Mouse (Mus musculus) stomach, embryonic 14.5 days (tissue): ENCODE data around the gene Samd4. TPM values are rescaled to one million over a fixed set of nuclear protein-coding genes. Genes with fewer than 3 reads are reported as not detected.
"Not testable (repeated sequence)": the region's sequence is repeated elsewhere in the genome, so short reads cannot be mapped to it uniquely, and the experiment has no call there.

Source experiments
- ATAC-seq: fragments of 200-750 bp; cut with Nextera tagmentation; 2 replicates; pipeline ENCODE4 v1.8.0; 2017; ENCODE audit warnings: low read depth, moderate TSS enrichment; ENCODE audit not compliant: insufficient number of reproducible peaks, insufficient read depth, low FRiP score
- H3K27ac ChIP-seq: fragments of 300-500 bp; sonication (generic); 2 replicates; pipeline ENCODE4 v1.5.1; 2014; ENCODE audit warnings: mild to moderate bottlenecking, low read length, moderate library complexity, mixed read lengths
- H3K27me3 ChIP-seq: fragments of 300-500 bp; sonication (generic); 2 replicates; pipeline ENCODE4 v1.6.1; 2014; ENCODE audit warnings: low read length, control low read depth, mixed read lengths; ENCODE audit not compliant: control insufficient read depth, insufficient read depth
- H3K36me3 ChIP-seq: fragments of 300-500 bp; sonication (generic); 2 replicates; pipeline ENCODE4 v1.6.1; 2014; ENCODE audit warnings: mild to moderate bottlenecking, control low read depth, low read length, moderate library complexity, mixed read lengths; ENCODE audit not compliant: control insufficient read depth, insufficient read depth
- H3K4me1 ChIP-seq: fragments of 300-500 bp; sonication (generic); 2 replicates; pipeline ENCODE4 v1.6.1; 2014; ENCODE audit warnings: low read length, control low read depth, mixed read lengths; ENCODE audit not compliant: control insufficient read depth, insufficient read depth
- H3K4me2 ChIP-seq: fragments of 300-500 bp; sonication (generic); replicated peaks from 2 replicates; pipeline ENCODE4 v1.6.1; 2014; ENCODE audit warnings: low read depth, low read length, control low read depth
- H3K4me3 ChIP-seq: fragments of 300-500 bp; sonication (generic); 2 replicates; pipeline ENCODE4 v1.5.1; 2014; ENCODE audit warnings: low read depth, low read length, control low read depth
- H3K9ac ChIP-seq: fragments of 300-500 bp; sonication (generic); replicated peaks from 2 replicates; pipeline ENCODE4 v1.6.1; 2014; ENCODE audit warnings: low read depth, mild to moderate bottlenecking, control low read depth, low read length, moderate library complexity, mixed read lengths
- H3K9me3 ChIP-seq: fragments of 300-500 bp; sonication (generic); 2 replicates; pipeline ENCODE4 v1.6.1; 2016; ENCODE audit warnings: low read depth, low read length, control low read depth; ENCODE audit not compliant: control insufficient read depth
- WGBS: fragments of 180-500 bp; shearing (Covaris S2); extraction: QIAGEN DNeasy Blood & Tissue Kit; methylation state at CpG from one replicate; pipeline ENCODE4 v1.1.7; 2014; 5-methylcytosine and 5-hydroxymethylcytosine counted together
- polyA plus RNA-seq: library from polyadenylated mRNA; unstranded; fragments of >200 nt; fragmentation: Nextera tagmentation; extraction: Ambion mirVana; gene quantifications from 2 replicates; pipeline ENCODE4 v1.2.1, GENCODE M21; 2014

The Samd4 gene
- polyA plus RNA-seq, 1 experiment from 2014 or later, result 7.3 TPM

DNA sequence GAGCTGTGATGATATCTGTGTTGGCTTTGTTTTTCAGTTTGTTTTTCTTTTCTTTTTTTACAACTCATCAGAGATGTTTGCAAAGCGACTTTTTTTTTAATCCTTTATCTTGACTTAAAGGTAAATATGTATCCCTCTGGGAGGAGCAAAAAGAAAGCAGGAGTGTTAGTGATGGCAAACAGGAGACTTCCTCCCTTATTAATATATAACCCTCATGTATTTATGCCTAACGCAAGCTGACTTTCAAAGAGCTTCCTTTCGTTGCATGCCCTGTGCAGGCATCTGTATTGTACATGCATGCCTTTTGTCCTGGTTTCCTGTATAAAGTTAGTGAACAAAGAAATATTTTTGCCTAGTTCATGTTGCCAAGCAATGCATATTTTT is 222.5 kb downstream of the Samd4 start:
- Histone ChIP-seq H3K27ac (no peak overlapping the region), H3K4me3 (no peak overlapping the region), H3K27me3 (no peaks in the 10 kb centered on the region), H3K4me2 (no peak overlapping the region), H3K4me1 (peaks cover 7% of the 10 kb centered on the region; the same call in 1 of the 2 replicates), H3K9me3 (no peaks in the 10 kb centered on the region), H3K36me3 (no peaks in the 10 kb centered on the region), H3K9ac (no peak overlapping the region)
- WGBS, result 56% methylated on average over 3 of the region's 3 CpGs
- ATAC-seq, result 0 out of 2 replicates have a peak, but pooled peaks have one; percentile 28

DNA sequence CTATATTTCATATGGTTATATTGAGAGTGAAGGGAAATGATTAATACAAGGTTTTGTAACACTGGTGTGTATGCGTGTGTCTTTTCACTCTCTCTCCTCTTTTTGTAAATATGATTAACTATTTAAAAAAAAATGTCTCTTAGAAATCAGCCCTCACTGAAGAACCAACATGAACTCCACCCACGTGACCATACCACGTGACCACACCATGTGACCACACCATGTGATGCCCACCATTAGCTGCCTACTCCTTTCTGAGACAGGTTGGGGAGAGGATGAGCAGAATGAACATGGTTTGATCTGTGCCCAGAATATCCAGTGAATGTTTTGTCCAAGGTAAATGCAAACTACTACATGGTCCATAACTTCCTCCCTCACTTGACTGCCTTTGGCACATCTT is 223.1 kb downstream of the Samd4 start:
- H3K9ac ChIP-seq, result no peak overlapping the region
- no peak overlapping the region for H3K4me2 ChIP-seq
- peaks cover 7% of the 10 kb centered on the region; the same call in 1 of the 2 replicates for H3K4me1 ChIP-seq
- WGBS, result 91% methylated on average over 3 of the region's 3 CpGs
- H3K27me3 ChIP-seq, result no peaks in the 10 kb centered on the region
- H3K9me3 ChIP-seq, result no peaks in the 10 kb centered on the region
- ATAC-seq, result no peak
- H3K36me3 ChIP-seq, result no peaks in the 10 kb centered on the region
- H3K4me3 ChIP-seq, result no peak overlapping the region
- H3K27ac ChIP-seq, result no peak overlapping the region

DNA sequence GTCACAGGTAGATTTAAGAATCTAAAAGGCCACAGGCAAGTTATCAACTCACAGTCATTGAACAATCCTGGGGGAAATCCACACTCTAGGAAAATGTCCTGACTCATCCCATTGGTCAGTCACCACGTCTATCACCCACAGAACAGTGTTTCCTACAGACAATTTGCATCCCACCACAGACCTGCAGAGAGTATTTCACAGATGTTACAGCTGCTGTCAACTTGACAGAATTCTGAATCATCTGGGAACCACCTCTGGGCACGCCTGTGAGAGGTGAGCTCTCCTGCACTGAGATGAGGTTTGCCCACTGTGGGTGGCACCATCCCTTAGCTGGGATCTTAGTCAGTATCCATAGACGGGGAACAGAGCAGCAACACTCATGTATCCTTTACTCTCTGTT is 224.8 kb downstream of the Samd4 start:
- WGBS, result 80% methylated on average over 3 of the region's 3 CpGs

DNA sequence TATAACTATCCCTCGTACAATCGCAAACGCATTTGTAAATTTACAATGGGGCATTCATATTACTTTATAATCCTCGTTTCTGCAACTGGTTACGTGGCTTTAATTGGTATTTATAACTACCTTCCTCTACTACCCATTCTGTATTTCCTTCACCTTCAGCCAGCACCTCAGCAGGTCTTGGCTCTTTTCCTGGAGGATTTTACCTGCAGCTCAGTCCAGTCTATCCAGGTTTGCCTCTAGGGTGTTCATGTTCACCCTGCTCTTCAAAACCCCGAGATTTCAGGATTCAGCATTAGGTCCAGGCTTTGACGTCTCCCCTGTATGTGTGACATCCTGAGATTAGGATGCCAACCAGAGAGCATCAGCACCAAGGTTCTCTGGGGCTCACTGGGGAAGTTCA is 227.7 kb downstream of the Samd4 start:
- ATAC-seq, H3K27ac ChIP-seq, H3K9me3 ChIP-seq, H3K4me3 ChIP-seq, H3K36me3 ChIP-seq, H3K4me2 ChIP-seq, H3K4me1 ChIP-seq, H3K27me3 ChIP-seq, H3K9ac ChIP-seq: not testable (repeated sequence)
- 89% methylated on average over 6 of the region's 7 CpGs for WGBS

More for the DNA sequence above, 224.8 kb downstream of the Samd4 start:
- H3K27ac ChIP-seq, result no peak overlapping the region
- no peak overlapping the region for H3K4me3 ChIP-seq
- no peaks in the 10 kb centered on the region for H3K36me3 ChIP-seq
- no peaks in the 10 kb centered on the region for H3K27me3 ChIP-seq
- H3K4me1 ChIP-seq, result peaks cover 7% of the 10 kb centered on the region; the same call in 1 of the 2 replicates
- H3K9me3 ChIP-seq, result no peaks in the 10 kb centered on the region
- H3K9ac ChIP-seq, result no peak overlapping the region
- no peak for ATAC-seq
- no peak overlapping the region for H3K4me2 ChIP-seq

DNA sequence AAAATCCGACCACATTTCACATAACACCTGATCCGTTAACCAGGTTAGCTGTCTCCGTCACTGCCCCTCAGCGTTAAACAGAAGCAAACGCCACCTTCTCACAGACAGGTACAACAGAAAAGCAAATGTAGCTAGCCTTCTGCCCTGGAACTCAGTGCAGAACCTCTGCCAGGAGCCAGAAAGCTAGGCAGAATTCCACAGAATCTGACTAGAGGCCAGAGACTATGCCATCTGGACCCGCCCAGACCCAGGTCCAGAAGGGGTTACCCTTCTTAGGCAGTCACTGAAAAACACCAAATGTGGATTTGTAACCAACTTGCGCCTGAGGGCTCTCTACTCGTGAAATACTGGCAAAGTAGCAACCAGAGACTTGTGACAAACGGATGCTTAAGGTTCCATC is 228.7 kb downstream of the Samd4 start:
- 37% methylated on average over 9 of the region's 9 CpGs for WGBS

DNA sequence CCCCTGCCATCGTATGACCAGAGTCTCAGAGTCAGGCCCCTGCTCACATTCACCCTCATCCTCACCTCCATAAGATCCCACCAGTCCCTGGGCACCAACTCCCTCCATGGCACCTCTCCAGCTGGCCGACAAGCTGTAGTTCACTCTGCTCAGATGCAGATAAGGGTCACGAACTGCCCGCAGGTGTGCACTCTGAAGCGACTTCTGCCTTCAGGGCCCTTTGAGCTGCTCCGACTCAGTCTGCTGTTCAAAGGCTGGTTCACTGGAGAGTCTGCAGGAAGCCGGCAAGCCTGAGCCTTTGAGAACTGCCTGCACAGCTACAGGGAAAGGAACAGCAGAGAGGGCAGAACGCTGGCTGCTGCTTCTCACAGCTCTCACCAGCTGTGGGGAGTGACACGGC is 232.5 kb downstream of the Samd4 start:
- no peaks in the 10 kb centered on the region for H3K4me1 ChIP-seq
- 57% methylated on average over 9 of the region's 9 CpGs for WGBS
- no peaks in the 10 kb centered on the region for H3K27me3 ChIP-seq
- no peak overlapping the region for H3K27ac ChIP-seq
- ATAC-seq, result no peak
- H3K36me3 ChIP-seq, result no peaks in the 10 kb centered on the region
- no peak overlapping the region for H3K9ac ChIP-seq
- no peaks in the 10 kb centered on the region for H3K9me3 ChIP-seq
- H3K4me3 ChIP-seq, result no peak overlapping the region
- no peak overlapping the region for H3K4me2 ChIP-seq

More for the DNA sequence above, 228.7 kb downstream of the Samd4 start:
- no peak overlapping the region for H3K27ac ChIP-seq
- no peak overlapping the region for H3K9ac ChIP-seq
- H3K36me3 ChIP-seq, result no peaks in the 10 kb centered on the region
- no peak overlapping the region for H3K4me3 ChIP-seq
- H3K4me2 ChIP-seq, result no peak overlapping the region
- H3K27me3 ChIP-seq, result no peaks in the 10 kb centered on the region
- ATAC-seq, result no peak
- H3K9me3 ChIP-seq, result no peaks in the 10 kb centered on the region
- H3K4me1 ChIP-seq, result no peaks in the 10 kb centered on the region

DNA sequence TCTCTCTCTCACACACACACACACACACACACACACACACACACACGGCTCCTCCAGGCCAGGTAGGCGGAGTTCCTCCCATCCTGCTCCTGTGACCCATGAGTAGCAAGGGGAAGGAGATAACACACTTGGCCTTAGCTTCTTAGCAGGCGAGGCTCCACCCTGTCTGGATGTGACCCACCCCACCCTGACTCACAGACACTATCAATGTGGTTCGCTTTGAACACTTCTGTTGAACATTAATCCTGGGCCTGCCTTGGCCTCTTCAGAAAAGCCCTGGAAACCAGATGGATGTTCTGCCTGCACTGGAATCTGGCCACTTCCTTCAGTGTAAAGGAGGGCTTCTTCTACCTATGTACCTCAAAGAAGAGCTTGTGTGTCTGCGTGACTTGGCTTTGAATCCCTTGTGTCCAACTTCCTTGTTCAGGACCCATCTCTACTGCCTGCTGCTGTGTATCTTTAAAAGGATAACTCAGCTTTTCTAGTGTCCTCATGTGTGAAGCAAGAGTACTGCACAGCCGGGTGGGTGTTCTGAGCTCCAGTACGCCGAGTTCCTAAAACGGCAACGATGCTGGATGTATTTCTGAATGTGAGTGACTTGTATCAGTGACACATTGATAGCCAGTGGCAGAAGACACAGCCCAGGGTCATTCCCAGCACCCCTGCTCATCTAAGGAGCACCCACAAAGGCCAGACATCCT is 233.6 kb downstream of the Samd4 start:
- no peak overlapping the region for H3K4me2 ChIP-seq
- H3K9me3 ChIP-seq, result no peaks in the 10 kb centered on the region
- H3K27me3 ChIP-seq, result no peaks in the 10 kb centered on the region
- no peak overlapping the region for H3K4me3 ChIP-seq
- H3K27ac ChIP-seq, result no peak overlapping the region
- H3K9ac ChIP-seq, result no peak overlapping the region
- ATAC-seq, result peak; percentile 78
- H3K36me3 ChIP-seq, result no peaks in the 10 kb centered on the region
- no peaks in the 10 kb centered on the region for H3K4me1 ChIP-seq
- 74% methylated on average over 9 of the region's 10 CpGs for WGBS

DNA sequence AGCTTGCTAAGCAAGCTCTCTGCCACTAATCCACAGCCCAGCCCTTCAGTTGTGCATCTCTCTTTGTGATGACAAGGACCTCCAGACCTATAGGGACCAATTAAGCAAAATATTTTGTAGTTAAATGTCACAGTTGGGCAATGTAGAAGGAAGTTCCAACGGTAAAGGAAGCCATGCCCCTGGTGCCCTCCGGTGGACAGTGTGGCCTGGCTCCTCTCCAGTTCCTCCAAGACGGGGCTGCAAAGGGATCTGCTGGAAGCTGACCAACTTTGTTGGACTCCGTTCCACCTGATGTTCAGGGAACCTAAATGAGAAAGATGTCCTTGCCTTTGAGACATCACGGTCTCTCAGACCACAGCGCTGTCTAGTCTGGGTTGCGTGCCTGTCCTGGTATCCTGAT is 234.9 kb downstream of the Samd4 start:
- no peak overlapping the region for H3K4me3 ChIP-seq
- ATAC-seq, result no peak
- H3K4me1 ChIP-seq, result no peaks in the 10 kb centered on the region
- no peaks in the 10 kb centered on the region for H3K9me3 ChIP-seq
- H3K36me3 ChIP-seq, result no peaks in the 10 kb centered on the region
- H3K4me2 ChIP-seq, result no peak overlapping the region
- no peak overlapping the region for H3K27ac ChIP-seq
- no peaks in the 10 kb centered on the region for H3K27me3 ChIP-seq
- WGBS, result 69% methylated on average over 7 of the region's 7 CpGs
- H3K9ac ChIP-seq, result no peak overlapping the region

DNA sequence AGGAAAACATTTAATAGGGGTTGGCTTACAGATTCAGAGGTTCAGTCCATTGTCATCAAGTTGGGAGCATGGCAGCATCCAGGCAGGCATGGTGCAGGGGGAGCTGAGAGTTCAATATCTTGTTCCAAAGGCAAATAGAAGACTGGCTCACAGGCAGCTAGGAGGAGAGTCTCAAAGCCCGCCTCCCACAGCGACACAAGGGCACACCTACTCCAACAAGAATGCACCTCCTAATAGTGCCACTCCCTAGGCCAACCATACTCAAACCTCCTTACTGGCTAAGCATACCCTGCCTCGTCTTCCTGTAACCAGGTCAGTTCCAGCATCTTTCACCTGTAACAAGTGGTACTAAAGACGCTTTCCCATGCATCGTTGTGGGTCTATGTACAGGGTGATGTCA is 245.3 kb downstream of the Samd4 start:
- Histone ChIP-seq H3K4me1 (no peaks in the 10 kb centered on the region), H3K27ac (no peak overlapping the region), H3K4me2 (no peak overlapping the region), H3K36me3 (no peaks in the 10 kb centered on the region), H3K9me3 (no peaks in the 10 kb centered on the region), H3K9ac (no peak overlapping the region), H3K27me3 (no peaks in the 10 kb centered on the region), H3K4me3 (no peak overlapping the region)
- no peak for ATAC-seq
- WGBS, result 79% methylated on average over 5 of the region's 5 CpGs
